Mouse (Mus musculus) CH12F3 (cell line): ENCODE results near the gene Gsto1.
"Not testable (repeated sequence)": the region's sequence is repeated elsewhere in the genome, so short reads cannot be mapped to it uniquely, and the experiment has no call there.

Experiments
- in situ Hi-C: fragments of 300-500 bp; cut with MboI; formaldehyde crosslinking; loops from 2 replicates; pipeline ENCODE4 v1.14.3; 2020; ENCODE audit warnings: low sequenced_read_pairs

The Gsto1 gene

GRCm38 (mm10) chr19:47854796-47855783 is at the start of gene Gsto1:
TSS of gene Gsto1 (plus strand) at chr19:47854970.
- in situ Hi-C loops: no loop called here

GRCm38 (mm10) chr19:47812091-47812490 is 42.7 kb upstream of the Gsto1 start:
- in situ Hi-C loops: no loop called here

GRCm38 (mm10) chr19:47814721-47815120 is 40.0 kb upstream of the Gsto1 start:
- in situ Hi-C loops: no loop called here

GRCm38 (mm10) chr19:47817692-47818091 is 37.1 kb upstream of the Gsto1 start:
- in situ Hi-C loops: no loop called here

- in situ Hi-C loops: no loop called here
These were observed 33.8 kb upstream of the Gsto1 start for GRCm38 (mm10) chr19:47820832-47821493.

GRCm38 (mm10) chr19:47821494-47821872 is 33.3 kb upstream of the Gsto1 start:
- in situ Hi-C loops: no loop called here

- in situ Hi-C loops: no loop called here
These were observed 32.5 kb upstream of the Gsto1 start for GRCm38 (mm10) chr19:47822143-47822796.

GRCm38 (mm10) chr19:47824026-47824425 is 30.7 kb upstream of the Gsto1 start:
- in situ Hi-C loops: no loop called here

- in situ Hi-C loops: no loop called here
These were observed 24.8 kb upstream of the Gsto1 start for GRCm38 (mm10) chr19:47829913-47830450.

- in situ Hi-C loops: no loop called here
These were observed 23.7 kb upstream of the Gsto1 start for GRCm38 (mm10) chr19:47831111-47831510.

- in situ Hi-C loops: no loop called here
These were observed 22.5 kb upstream of the Gsto1 start for GRCm38 (mm10) chr19:47832316-47832715.

- in situ Hi-C loops: no loop called here
These were observed 20.2 kb upstream of the Gsto1 start for GRCm38 (mm10) chr19:47834614-47835013.

GRCm38 (mm10) chr19:47835776-47836175 is 19.0 kb upstream of the Gsto1 start:
- in situ Hi-C loops: no loop called here

- in situ Hi-C loops: no loop called here
These were observed 17.9 kb upstream of the Gsto1 start for GRCm38 (mm10) chr19:47836701-47837526.

GRCm38 (mm10) chr19:47837527-47837901 is 17.3 kb upstream of the Gsto1 start:
- in situ Hi-C loops: no loop called here

- in situ Hi-C loops: not testable (repeated sequence)
These were observed 13.5 kb upstream of the Gsto1 start for GRCm38 (mm10) chr19:47841234-47841633.

GRCm38 (mm10) chr19:47849735-47850134 is 5.0 kb upstream of the Gsto1 start:
- in situ Hi-C loops: no loop called here

GRCm38 (mm10) chr19:47852131-47852530 is 2.6 kb upstream of the Gsto1 start:
- in situ Hi-C loops: not testable (repeated sequence)

GRCm38 (mm10) chr19:47853053-47853452 is 1.7 kb upstream of the Gsto1 start:
- in situ Hi-C loops: no loop called here
